Mouse (Mus musculus) liver, embryonic 14.5 days (tissue): ENCODE measurements around the gene Hcfc1r1.

Experiments
- CTCF ChIP-seq: IDR thresholded peaks from 2 replicates; pipeline ENCODE4 v1.5.1; 2016; ENCODE audit warnings: antibody characterized with exemption, low read depth, control low read depth
- EP300 ChIP-seq: IDR thresholded peaks from 2 replicates; pipeline ENCODE4 v1.6.1; 2016; ENCODE audit warnings: antibody characterized with exemption, low read depth

GRCm38 (mm10) chr17:23681086-23681485 is 7.7 kb downstream of the Hcfc1r1 start:
- TF ChIP-seq CTCF, result no peak
- TF ChIP-seq EP300, result no peak
